Mouse (Mus musculus) WW6 (cell line): ENCODE results near the gene Cobl.

Experiments used
- DNase-seq: peaks from one replicate; pipeline ENCODE4 v3.0.0-alpha.2; 2013; ENCODE audit warnings: low read depth, low spot score

The Cobl gene

DNA sequence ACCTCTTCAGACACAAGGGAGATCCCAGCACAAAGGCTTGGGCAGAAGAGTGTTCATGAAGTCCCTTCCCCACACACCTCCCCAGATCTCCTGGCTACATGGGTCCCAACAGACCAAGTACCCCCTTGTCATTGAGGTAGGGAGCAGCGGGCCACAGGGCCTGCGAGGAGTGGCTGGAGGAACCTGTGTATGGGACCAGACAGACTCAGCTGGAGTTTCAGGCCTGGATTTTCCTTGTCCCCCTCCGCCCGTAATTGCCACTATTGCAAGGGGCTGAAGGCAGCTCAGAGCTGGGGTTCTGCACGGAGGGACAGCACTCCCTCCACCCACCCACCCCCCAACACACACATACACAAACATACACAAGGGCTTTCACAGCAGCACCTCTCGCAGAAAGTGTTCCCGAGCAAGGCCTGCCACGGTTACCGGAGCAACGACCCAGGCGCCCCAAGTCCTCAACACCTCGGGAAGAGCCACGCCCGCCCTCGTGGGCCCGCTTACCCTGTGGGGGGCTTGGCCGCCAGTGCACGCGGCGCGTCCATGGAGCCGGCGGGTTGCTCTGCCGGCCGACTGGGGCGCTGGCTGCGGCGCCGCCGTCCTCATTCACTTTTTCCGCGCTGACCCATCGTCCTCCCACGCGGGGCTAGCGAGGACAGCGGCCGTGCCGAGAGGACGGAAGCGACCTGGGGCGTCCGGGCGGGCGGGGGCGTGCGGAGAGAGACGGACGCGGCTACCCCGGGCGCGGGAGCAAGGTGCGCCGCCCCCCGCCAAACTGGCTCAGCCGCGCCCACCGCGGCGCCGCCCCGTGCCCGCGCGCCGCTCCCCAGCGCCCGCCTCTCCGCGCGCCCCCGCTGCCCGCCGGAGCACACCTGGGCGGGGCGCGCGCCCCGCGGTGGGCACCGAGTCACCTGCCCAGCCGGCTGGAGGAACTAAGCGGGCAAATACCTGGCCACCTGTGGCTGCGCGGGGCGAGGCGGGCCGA is at the start of gene Cobl:
Cobl (minus strand) TSS at position 780 of the 982 bp plus-strand sequence.
- DNase-seq: peak; percentile 70

DNA sequence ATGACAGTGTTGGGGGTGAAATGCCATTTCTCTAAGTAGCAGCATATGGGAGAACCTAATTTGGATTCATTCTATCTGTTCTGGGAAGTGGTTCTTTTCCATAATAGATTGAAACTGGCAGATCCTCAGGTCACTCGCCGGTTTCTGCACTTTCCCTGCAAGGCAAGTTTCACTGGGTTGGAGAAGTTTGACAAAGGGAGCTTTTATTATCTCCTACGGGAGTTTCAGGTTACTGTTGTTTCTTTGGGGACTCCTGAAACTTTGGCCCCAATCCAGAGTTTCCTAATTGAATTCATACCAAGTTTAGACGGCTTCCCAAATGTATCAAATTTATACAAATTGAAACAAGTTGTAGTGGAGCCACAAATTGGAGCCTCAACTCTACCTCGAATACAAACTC is 49.0 kb upstream of the Cobl start:
- DNase-seq: no peak

DNA sequence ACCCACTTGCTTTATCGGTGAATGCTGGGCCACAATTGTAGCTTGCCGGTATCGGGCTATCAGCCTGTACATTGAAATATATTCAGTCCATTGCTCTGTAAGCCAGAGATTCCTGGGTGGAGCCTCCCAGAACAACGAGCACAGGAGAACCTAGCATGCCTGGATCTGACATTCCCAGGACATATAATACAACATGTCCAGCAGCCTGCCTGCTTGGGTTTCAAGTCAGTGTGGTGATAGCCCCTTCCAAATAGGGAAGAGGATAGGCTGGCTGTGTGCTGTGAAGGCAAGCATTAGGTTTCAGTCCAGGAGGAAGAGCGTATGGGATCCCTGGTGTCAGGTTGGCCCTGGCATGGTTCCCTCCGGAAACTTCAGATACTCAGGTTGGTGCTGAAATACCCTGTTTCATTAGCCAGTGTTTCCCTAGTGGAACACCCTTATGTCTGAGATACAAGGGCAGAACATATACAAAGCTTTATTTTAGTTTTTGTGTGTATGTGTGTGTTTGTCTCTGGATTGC is 41.7 kb upstream of the Cobl start:
- no peak for DNase-seq

DNA sequence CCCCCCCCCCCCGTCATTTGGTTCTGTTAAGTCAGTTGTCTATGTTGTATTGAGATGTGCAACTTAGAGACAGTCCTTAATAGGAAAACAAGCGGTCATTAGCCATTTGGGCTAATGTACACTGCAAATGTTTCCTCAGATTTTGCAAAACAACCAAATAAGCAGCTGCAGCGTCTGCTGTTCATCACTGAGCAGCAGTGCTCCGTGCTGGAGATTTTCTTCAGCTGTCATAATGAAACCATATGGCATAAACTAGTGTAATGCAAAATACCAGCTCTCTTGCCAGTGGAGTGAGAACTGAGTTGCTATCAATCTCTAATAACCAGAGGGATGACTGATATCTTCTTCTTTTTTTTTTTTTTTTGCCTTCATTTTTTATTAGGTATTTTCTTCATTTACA is 39.0 kb upstream of the Cobl start:
- no peak for DNase-seq

DNA sequence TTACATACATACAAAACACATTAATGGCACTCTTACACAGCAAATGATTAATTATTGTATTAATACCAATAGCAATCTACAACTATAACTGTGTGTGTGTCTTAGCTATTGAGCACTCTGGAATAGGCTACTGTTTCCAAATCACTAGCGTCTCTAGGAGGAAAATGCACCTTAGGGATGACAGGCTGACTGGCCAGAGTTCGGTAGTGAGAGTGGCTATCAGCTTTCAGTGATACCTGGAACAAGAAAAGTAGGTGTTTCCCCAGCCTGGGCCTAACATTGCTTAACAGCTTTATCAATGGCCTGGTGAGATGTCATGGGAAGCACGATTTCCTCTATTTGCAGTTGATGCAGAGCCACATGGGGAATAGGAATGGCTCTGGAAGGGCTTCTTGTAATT is 37.0 kb upstream of the Cobl start:
- DNase-seq: no peak

DNA sequence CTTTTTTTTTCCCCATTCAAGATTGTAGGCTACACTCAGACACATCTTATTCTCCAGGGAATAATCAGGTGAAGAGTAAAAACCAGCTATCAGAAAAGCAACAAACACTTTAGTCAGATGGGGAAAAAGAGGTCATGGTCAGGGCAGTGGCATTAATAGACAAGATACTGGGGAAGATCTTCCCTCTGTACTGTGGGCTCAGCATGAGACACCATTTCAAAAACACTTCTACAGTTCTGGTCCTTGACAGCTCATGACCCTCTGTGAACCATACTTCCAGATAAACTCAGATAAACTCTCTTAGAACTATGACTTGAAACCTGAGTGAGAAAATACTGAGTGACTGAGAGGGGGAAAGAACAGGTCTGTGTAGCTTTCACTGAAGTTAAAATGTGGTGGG is 29.0 kb upstream of the Cobl start:
- DNase-seq: no peak

DNA sequence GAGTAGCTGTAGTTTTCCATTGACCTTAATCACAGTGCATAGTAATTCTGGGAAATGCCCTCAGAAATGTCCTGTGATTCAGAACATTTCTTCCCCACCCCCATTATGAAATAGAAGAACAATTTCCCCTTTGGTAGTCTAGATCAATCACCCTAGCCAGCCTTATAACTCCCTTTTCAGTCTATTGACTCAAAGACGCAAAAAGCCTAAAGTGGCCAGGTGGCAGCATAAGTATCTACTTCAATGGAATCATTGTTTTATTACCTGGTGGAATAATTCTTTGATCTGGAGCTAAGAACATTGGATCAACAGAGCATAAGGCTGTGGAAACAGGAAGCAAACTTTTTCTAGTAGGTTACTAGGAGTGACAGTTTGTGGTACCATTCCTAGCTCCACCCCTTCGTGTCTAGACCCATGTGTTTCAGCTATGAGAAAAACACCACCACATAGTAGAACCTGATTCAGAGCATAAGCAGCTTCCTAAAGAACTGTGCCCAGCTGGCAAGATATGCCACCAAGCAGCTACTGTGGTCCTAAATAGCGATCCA is 15.2 kb upstream of the Cobl start:
- no peak for DNase-seq

DNA sequence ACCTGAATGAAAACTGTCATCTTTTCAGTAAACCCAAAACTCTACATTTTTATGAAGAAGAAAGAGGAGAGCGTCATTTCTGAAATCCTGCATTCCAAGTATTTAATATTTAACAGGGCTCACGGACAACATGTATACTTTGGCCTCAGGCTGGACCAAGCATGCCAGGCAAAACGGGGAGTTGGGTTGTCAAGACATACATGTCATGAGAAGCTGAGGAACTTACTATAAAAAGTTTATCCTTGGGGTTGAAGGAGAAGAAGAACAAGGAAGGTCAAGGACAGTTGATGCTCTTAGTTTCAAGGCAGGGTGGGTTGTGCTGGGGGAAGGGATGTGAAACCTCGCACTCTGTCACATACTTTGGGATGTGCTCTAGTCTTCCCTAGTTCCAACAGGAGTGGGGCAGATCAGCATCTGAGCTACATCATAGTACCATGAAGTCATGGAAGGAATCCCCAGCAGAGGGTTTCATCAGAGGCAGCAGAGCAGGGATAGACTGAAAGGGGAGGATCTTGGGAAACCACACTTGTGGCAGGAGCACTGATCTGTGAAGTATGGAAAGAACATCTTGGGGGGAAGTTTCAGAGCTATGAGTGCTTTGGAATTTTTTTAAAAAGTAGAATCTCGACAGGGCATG is 9.7 kb upstream of the Cobl start:
- no peak for DNase-seq

DNA sequence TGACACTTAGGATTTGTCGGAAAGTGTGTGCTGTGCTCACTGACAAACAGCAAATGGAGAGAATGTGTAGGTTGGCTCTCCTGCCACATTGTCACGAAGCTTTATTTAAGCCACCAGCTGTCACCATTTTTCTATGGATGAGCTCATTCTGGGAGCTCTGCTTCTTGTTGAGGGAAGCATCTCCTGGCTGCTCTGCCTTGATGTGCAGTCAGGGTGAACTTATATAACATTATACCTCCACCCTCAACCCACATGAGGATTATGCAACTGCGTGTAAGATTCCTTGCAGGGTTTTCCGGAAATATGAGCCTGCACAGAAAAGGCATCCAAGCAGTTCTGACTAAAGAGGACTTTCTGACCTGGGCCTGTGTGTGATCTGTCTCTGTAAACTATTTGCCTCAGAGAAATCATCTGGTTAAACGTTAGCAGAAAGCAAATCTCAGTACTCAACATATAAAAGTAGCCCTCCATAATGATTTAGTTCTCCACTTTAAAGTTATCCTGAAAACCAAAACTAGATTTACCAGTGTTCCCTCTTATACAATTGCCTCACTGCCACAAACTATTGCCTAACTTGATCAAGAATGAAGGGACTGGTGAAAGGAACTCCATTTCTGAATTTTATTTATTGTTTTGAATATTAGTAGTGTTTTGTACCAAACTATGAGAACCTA is 9.0 kb upstream of the Cobl start:
- DNase-seq: no peak

DNA sequence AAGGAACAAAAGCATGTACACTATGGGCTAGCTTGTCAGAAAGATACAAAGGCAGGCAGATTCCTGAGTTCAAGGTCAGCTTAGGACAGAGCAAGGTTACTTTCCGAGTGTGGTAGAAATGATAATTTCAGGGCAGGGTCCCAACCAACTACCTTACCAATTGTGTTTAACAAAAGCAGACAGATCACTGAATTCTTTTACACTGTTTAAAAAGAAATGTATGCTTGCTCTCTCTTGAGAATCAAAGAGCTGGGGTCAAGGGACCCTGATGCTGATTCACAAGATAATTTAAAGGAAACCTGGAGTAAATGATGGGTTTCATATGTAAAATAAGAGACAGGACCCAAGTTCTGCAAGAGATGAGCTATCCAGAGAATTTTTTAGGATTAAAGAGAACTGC is 4.9 kb upstream of the Cobl start:
- no peak for DNase-seq

DNA sequence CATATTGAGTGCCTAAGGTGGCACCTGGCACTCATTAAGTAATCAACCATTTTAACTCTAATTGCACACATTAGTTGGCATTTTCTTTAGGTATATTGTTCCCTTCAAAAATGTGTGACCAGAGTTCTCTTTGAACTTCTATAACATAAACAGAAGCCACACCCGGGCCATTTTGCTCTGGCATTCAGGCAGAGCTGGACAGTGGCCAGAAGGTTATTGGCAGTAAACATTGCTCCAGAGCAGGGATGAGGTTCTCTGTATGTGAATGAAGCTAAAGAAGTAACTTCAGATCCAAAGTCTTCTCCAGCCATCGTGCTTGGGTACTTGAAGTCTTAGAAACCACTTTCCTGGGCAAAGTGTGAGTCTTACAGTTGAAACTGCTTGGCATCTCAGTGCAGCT is 3.9 kb upstream of the Cobl start:
- no peak for DNase-seq

DNA sequence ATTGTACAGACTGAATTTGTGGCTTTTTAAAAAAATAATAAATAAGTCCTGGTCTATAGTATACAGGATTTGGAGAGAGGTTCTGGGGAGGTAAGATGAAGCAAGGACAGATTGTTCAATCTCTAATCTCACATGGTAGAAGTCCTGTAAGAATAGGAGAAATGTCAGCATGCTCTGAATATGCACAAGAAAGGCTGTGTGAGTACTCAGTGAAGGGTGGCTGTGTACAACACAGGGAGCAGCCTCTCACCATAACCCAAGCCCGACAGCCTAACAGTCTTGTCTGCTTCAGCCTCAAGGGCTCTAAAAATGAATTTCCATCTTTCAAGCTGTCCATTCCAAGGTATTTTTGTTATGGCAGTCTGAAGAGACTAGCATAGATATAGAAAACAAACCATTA is 3.1 kb upstream of the Cobl start:
- DNase-seq: no peak

DNA sequence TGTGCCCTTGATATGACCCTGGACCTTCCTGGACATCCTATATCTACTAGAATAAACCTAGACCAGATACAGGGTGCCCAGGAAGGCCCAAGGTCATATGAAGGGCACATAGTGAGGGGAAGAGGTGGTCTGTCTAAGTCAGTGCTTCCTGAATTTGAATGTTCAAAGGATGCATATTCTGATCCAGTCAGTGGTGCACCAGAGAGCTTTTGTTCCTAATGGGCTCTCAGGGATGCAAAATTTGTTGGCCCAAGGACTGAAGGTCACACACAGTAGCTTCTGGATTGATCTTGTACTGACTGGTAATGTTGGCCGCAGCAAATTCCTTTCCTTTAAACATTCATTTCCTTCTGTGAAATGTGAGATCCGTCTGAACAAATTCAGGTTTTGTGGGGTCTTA is 2.5 kb upstream of the Cobl start:
- no peak for DNase-seq

DNA sequence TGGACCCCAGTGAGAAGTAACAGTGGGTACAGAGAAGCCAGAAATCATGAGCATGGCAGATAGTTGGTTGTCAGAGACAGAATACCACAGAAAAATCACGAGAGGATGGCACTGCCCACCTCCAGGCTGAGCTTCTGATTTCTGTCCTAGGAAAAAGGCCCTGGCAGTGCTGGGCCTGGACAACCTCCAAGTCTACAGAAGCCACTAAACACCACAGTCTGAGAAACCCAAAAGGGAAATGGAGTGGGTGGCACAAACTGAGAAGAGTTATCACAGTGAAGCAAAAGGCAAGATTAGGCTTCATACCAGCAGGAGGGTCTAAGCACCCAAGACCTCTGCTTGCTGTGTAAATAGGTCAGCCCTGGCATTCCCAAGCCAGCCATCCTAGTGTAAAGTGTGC is 1.8 kb upstream of the Cobl start:
- DNase-seq: no peak

DNA sequence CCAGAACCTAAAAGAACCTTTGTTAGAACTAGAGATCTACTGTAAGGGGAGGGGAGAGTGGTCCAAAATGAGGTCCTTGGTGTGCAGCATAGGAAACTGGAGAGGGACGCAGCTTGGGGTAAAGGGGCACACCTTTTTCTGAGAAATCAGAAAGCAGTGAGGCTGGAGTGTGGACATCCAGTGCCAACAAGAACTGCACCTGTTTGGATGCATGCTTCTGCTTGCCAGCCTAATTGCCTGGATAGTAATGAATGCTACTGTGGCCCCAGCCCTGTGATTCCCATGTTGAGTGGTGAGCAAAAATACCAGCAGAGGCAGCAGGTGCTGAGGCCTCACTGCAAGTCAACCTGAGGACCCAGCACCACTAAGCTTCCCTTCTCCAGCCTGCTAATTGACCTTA is 469 bp upstream of the Cobl start:
- DNase-seq: no peak

DNA sequence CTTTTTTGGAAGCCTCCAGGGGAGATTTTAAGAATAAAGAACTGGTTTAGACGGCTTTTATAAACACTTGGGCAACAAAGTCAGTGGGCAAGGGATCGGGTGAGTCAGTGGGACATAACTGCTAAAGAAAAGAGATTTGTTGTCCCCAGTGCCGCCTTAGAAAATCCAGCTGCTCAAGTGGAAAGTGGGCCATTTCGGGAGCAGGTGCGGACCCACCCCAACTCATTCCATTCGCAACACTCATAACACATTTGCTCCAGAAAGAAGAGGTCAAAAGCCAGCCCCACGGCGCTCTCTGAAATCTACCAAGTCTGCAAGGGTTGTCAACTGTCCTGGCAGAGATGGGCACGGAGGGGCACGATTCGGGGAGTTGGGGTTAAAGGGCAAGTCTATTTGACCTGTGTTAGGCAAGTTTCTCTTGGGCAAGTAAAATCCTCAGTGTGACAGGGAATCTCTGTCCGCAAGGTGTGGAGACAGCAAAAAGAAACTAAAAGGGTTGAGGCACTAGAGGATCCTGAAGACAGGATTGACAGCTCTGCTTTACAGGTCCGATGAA is 1.1 kb downstream of the Cobl start:
- DNase-seq: no peak

DNA sequence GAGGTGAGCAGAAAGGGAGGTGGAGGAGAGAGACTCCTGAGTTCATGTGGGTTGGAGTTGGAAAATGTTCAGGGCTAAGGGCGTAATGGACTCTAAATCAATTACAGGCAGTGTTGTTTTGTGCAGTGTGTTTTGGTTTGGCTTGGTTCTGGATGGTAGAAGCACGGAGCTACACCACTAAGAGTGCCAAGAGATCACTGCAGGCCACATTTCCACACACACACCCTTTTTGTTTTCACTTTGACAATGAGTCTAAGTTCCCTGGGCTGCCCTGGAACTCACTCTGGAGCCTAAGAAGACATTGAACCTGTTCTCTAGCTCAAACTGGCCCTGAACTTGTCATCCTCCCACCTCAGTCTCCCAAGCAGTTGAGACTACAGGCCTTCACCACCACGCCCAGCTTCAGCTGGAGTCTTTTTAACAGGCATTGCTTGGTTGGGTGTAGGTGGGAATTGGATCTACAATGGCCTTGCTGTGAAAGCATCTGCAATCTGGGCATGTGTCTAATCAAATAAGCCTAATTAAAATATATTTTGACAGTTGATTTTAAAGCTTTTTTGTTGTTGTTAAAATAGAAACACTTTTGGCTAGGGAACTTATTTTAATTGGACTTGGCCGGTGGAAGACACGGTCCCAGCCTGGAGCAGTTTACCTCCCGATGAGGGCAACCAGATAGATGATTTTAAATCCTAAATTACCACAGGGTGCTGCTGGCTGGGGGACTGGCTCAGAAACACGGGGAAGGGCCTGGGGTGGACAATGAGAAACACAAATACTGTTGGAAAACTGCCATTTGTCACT is 4.8 kb downstream of the Cobl start:
- no peak for DNase-seq

DNA sequence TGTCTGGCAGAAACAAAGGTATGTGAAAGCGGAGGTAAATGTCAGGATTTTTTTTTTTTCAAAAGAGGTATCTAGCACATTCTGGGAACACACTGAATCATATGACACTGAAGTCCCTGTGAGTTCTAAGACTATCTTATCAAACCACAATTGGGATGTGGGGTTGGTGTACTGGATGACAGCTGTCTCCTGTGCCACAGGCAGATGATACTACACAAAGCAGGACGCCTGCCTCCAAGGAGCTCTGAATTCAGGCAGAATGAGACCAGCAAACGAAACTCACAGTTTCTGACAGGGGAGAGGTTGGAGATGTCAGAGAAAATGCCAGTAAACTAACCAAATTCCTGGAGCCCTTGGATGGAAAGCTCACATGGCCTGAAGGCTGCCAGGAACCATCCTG is 5.9 kb downstream of the Cobl start:
- no peak for DNase-seq

DNA sequence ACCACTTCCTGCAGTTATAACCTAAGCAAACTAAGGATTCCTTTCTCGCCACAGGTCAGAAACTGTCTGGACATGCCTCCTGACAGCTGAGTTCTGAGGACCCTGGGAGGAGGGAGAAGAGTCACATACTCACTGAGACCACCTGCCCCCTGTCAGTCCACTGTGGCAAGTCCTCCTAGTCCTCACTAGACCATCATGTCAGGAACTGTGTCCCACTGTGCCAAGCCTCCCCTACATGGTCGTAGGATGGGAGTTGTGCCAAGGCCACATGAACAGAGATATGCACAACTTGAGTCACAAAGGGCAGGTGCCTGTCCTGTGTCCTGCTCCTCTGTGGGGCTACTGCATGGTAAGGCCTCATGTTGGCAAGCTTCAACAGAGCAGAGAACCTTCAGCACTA is 6.4 kb downstream of the Cobl start:
- DNase-seq: no peak

DNA sequence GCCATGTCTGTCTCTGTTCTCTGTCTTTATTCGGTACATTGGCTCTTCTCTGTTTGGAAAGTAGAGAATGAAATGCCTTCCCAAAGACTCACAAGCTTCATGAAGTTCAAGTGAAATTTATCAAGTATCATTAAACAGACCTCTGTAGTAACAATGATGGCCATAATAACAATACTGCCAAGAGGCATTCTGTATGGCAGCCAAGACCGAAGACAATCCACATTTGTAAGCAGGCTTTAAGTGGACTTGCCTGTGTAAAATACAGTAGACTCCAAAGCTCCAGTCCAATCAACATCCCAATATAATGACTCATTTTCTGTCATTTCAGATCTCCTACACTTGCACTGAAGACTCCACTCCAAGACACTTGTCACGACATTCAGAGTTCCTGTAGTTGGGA is 16.7 kb downstream of the Cobl start:
- no peak for DNase-seq

DNA sequence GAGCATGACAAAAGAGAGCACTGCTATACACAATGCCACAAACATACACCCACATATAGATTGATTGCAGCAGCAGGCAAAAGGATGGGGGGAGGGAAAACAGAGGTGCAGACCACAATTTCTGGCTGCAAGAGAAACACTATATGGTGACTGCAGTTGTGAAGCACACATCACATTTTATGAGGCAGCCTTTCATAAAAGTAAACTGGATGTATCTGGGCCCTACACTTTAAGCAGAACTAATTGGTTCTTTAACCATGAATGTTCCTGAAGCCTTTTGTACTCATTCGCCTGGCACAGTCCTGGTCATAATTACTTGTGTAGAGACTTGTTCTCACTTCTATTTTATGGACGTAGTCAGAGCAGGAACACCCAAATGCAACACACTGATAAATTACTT is 19.5 kb downstream of the Cobl start:
- no peak for DNase-seq
